Mouse (Mus musculus): ENCODE measurements around the gene Bcl7a. TPM values are rescaled to one million over a fixed set of nuclear protein-coding genes. Genes with fewer than 3 reads are reported as not detected.

Bcl7a gene
- polyA plus RNA-seq, 1 experiment from 2014 or later: 38.8 TPM

GRCm38 (mm10) chr5:123416566-123417518 lies 73.2 kb downstream of the Bcl7a start:
- H3K9me3 ChIP-seq (replicated peaks): no peaks in the 10 kb centered on the region
- no peaks in the 10 kb centered on the region for H3K36me3 ChIP-seq
- WGBS: 82% methylated on average over 8 of the region's 8 CpGs
- H3K27ac ChIP-seq: 0 out of 2 replicates have a peak overlapping the region, but pooled peaks have one; percentile 10
- DNase-seq (ENCODE audit: low spot score): no peak
- no peaks in the 10 kb centered on the region for H3K27me3 ChIP-seq (ENCODE audit: low read depth, poor library complexity, severe bottlenecking)
- H3K4me1 ChIP-seq: peaks cover 18% of the 10 kb centered on the region
- H3K4me3 ChIP-seq: no peak overlapping the region

GRCm38 (mm10) chr5:123423885-123424284 lies 80.3 kb downstream of the Bcl7a start:
- WGBS: 79% methylated on average over 2 of the region's 2 CpGs
- peaks cover 18% of the 10 kb centered on the region for H3K4me1 ChIP-seq
- no peaks in the 10 kb centered on the region; the same call in 1 of the 2 replicates for H3K9me3 ChIP-seq (replicated peaks)
- peaks cover 8% of the 10 kb centered on the region for H3K36me3 ChIP-seq
- no peak for DNase-seq (ENCODE audit: low spot score)
- no peaks in the 10 kb centered on the region for H3K27me3 ChIP-seq (ENCODE audit: low read depth, poor library complexity, severe bottlenecking)
- H3K4me3 ChIP-seq: no peak overlapping the region
- no peak overlapping the region for H3K27ac ChIP-seq

Other genes with a start within 250 kb of the Bcl7a start
- gene Rhof, start 211.1 kb upstream of the Bcl7a start, polyA plus RNA-seq (2016; fragmentation: Nextera tagmentation; extraction: Ambion mirVana): 1.8 and 2.0 TPM in 2 replicates
- 9.4 and 10.6 TPM in 2 replicates for gene Setd1b, start 201.6 kb upstream of the Bcl7a start, polyA plus RNA-seq (2016; fragmentation: Nextera tagmentation; extraction: Ambion mirVana)
- 90.1 and 92.0 TPM in 2 replicates for gene Psmd9, start 174.4 kb upstream of the Bcl7a start, polyA plus RNA-seq (2016; fragmentation: Nextera tagmentation; extraction: Ambion mirVana)
- not detected in 2 replicates for gene Hpd, start 161.1 kb upstream of the Bcl7a start, polyA plus RNA-seq (2016; fragmentation: Nextera tagmentation; extraction: Ambion mirVana)
- 0.16 and 0.20 TPM in 2 replicates for gene Wdr66, start 91.7 kb upstream of the Bcl7a start, polyA plus RNA-seq (2016; fragmentation: Nextera tagmentation; extraction: Ambion mirVana)
- 21.1 and 22.1 TPM in 2 replicates for gene Mlxip, start 51.0 kb downstream of the Bcl7a start, polyA plus RNA-seq (2016; fragmentation: Nextera tagmentation; extraction: Ambion mirVana)
- 0.08 TPM in 1 of 2 replicates, not detected in the other for gene Lrrc43, start 145.5 kb downstream of the Bcl7a start, polyA plus RNA-seq (2016; fragmentation: Nextera tagmentation; extraction: Ambion mirVana)
- not detected in 2 replicates for gene Il31, start 145.7 kb downstream of the Bcl7a start, polyA plus RNA-seq (2016; fragmentation: Nextera tagmentation; extraction: Ambion mirVana)
- gene B3gnt4, start 166.6 kb downstream of the Bcl7a start, polyA plus RNA-seq (2016; fragmentation: Nextera tagmentation; extraction: Ambion mirVana): 1.1 and 1.3 TPM in 2 replicates
- 120 and 122 TPM in 2 replicates for gene Diablo, start 180.3 kb downstream of the Bcl7a start, polyA plus RNA-seq (2016; fragmentation: Nextera tagmentation; extraction: Ambion mirVana)
- not detected in 2 replicates for gene Gm49027, start 181.7 kb downstream of the Bcl7a start, polyA plus RNA-seq (2016; fragmentation: Nextera tagmentation; extraction: Ambion mirVana)
- gene Vps33a, start 229.2 kb downstream of the Bcl7a start, polyA plus RNA-seq (2016; fragmentation: Nextera tagmentation; extraction: Ambion mirVana): 33.0 and 37.3 TPM in 2 replicates

Data from limb, embryonic 10.5 days (tissue).